Mouse (Mus musculus): Measurements from ENCODE around the gene Lect2. TPM values are rescaled to one million over a fixed set of nuclear protein-coding genes. Genes with fewer than 3 reads are reported as not detected.

The Lect2 gene
- polyA plus RNA-seq, 1 experiment from 2014 or later: not detected

Other genes starting within 250 kb of the Lect2 start
- not detected in 2 replicates for gene Gm3045, start 121.9 kb downstream of the Lect2 start, polyA plus RNA-seq (2016; fragmentation: Nextera tagmentation; extraction: Ambion mirVana)
- not detected in 2 replicates for gene Slc25a48, start 110.1 kb downstream of the Lect2 start, polyA plus RNA-seq (2016; fragmentation: Nextera tagmentation; extraction: Ambion mirVana)
- gene Il9, start 66.3 kb downstream of the Lect2 start, polyA plus RNA-seq (2016; fragmentation: Nextera tagmentation; extraction: Ambion mirVana): not detected in 2 replicates
- 1.3 and 1.5 TPM in 2 replicates for gene Fbxl21, start 26.0 kb downstream of the Lect2 start, polyA plus RNA-seq (2016; fragmentation: Nextera tagmentation; extraction: Ambion mirVana)
- 20.1 and 22.1 TPM in 2 replicates for gene Tgfbi, start 61.0 kb upstream of the Lect2 start, polyA plus RNA-seq (2016; fragmentation: Nextera tagmentation; extraction: Ambion mirVana)
- gene Smad5, start 154.5 kb upstream of the Lect2 start, polyA plus RNA-seq (2016; fragmentation: Nextera tagmentation; extraction: Ambion mirVana): 35.7 and 36.1 TPM in 2 replicates
- not detected in 2 replicates for gene Gm45623, start 205.3 kb upstream of the Lect2 start, polyA plus RNA-seq (2016; fragmentation: Nextera tagmentation; extraction: Ambion mirVana)

All from forebrain, embryonic 10.5 days (tissue).